Mouse (Mus musculus): ENCODE measurements at regions not wholly inside any gene's neighbourhood (a gene's known extent, or its start where the extent isn't known, plus 50 kb on each side); places are given as distances from the start of the nearest gene placed in this dataset.

DNA sequence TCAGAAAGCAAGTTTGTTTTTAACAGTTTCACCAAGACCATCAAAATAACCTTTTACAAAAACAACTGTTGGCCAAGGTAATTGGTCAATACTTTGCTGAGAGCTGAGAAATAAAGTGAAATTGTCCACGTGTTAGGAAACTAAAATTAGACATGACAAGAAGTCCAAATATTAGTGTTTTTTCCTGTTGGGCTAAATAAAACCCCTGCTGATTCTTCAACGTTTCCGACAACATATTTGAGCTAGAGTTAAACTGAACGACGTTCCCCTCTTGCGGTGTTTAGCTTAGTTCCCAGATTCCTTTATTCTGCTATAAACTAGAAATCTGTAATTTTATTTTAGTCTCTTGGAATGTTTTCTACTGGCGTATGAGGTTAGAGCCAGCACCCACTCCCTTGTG lies 183.3 kb downstream of the Plk2 start:
- DNase-seq (ENCODE audit: extremely low spot score in 1 of 2, low spot score in 1 of 2), result no peak

DNA sequence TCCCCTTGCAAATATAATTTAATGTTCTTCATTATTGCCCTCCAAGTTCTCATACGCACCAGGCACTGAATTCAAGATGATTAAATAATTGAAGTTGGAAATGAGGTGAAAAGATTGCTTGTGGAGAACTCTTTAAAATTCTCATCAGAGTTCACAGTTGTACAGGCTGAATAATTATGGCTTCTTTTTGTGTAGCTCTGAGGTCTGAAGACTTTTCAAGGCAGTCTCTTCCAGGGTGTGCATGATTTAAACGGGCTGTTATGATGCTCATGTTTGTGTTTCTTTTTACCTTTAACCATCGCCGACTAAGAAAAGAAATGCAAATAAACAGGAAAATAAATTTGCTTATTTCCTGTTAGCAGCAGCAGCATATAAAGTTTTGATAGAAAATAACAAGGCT lies 185.3 kb downstream of the Plk2 start:
- DNase-seq (ENCODE audit: extremely low spot score in 1 of 2, low spot score in 1 of 2), result no peak

- no peak for DNase-seq (ENCODE audit: extremely low spot score in 1 of 2, low spot score in 1 of 2)
These were observed 185.7 kb downstream of the Plk2 start for GRCm38 (mm10) chr13:110580570-110580969.

GRCm38 (mm10) chr13:110584765-110585164 lies 189.9 kb downstream of the Plk2 start:
- DNase-seq (ENCODE audit: extremely low spot score in 1 of 2, low spot score in 1 of 2), result no peak

GRCm38 (mm10) chr13:110594630-110595029 lies 199.8 kb downstream of the Plk2 start:
- no peak for DNase-seq (ENCODE audit: extremely low spot score in 1 of 2, low spot score in 1 of 2)

DNA sequence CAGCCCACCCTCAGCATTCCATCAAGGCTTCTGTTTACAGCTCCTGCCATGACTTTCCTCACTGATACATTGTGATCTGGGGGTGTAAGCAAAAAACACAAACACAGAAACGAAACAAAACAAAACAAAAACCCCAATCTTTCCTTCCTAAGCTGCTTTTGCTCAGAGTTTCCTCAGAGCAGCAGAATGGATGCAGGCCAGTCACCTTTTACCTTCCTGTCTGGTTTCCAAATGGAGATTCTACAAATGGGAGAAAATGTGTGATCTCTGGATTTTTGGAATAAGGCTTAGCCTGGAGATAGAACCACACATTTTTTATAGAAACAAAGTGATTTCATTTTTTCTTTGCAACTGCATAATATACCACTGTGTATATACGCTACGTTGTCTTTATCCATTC lies 204.8 kb downstream of the Plk2 start:
- DNase-seq (ENCODE audit: extremely low spot score in 1 of 2, low spot score in 1 of 2), result no peak

DNA sequence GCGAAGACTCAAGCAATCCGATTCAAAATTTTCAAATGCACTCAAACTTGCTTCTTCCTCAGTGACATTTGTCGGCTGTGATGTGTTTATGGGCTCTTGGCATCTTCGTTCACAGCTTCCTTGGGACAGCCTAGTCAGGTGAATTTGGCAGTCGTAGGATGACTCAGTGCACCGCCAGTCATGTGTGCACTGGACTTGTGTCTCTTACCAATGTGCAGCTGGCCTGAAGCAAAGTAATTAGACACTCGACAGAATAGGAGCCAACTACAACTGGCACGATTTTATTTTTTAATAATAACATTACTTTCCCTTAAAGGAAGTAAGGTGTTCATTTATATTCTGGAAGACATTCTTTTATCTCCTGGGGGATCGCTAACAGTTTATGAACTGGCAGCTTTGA lies 205.5 kb downstream of the Plk2 start:
- no peak for DNase-seq (ENCODE audit: extremely low spot score in 1 of 2, low spot score in 1 of 2)

- no peak for DNase-seq (ENCODE audit: extremely low spot score in 1 of 2, low spot score in 1 of 2)
These were observed 206.5 kb downstream of the Plk2 start for GRCm38 (mm10) chr13:110601352-110601751.

DNA sequence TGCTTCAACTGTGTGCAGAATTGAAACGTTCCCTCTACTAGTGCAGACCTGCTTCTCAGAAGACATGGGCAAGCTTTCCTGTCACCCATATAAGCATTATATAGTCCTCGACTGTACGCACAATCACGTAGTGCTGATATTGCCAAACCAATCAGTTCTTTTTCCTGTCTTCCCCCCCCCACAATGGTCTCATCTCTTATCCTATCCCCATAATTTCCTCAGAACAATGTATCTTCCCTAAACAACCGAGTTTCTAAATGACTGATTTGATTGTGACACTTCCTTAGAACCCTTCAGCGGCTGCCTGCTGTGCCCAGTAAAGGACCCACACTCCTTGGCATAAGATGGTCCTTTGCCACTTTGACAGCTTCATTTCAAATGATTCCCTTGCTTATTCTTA lies 207.0 kb downstream of the Plk2 start:
- DNase-seq (ENCODE audit: extremely low spot score in 1 of 2, low spot score in 1 of 2), result no peak

DNA sequence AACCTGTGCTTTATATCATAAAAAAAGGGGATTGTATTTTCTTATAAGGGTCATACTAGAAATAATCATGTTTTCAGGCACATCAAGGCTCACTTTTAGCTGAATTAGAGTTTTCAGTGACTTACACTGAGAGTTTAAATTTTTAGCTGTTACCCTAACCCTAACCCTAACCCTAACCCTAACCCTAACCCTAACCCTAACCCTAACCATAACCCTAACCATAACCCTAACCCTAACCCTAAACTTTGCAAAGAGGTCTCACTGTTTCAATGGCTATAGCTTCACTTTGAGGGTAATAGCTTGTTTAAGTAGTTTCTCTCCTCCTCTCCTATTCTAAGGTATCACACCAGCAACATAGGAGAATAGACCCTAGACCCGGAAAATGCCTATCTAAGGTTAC lies 208.0 kb downstream of the Plk2 start:
- DNase-seq (ENCODE audit: extremely low spot score in 1 of 2, low spot score in 1 of 2), result no peak

- DNase-seq (ENCODE audit: extremely low spot score in 1 of 2, low spot score in 1 of 2), result peak; percentile 25 to 33
These were observed 224.2 kb downstream of the Plk2 start for GRCm38 (mm10) chr13:110619010-110619409.

- DNase-seq (ENCODE audit: extremely low spot score in 1 of 2, low spot score in 1 of 2), result no peak
These were observed 232.3 kb downstream of the Plk2 start for GRCm38 (mm10) chr13:110627136-110627535.

DNA sequence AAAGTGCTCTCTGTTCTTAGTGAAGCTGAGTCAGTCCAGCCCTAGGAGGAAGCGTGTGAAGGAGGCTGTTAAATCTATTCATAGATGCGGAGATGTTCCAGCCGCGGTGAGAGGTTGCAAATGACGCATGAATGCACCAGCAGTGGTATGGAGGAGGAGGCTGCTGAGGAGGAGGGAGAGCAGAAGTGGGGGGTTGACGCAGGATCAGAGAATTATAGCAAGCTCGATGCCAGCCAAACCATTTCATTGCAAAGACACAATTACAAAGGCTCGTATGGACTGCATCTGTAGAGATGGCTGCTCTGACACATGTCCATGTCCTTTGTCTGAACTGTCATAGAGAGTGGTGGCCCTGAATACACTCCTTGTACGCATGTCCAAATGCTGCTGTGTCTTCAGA lies 232.9 kb downstream of the Plk2 start:
- DNase-seq (ENCODE audit: extremely low spot score in 1 of 2, low spot score in 1 of 2), result peak; percentile 28 to 40

- no peak for DNase-seq (ENCODE audit: extremely low spot score in 1 of 2, low spot score in 1 of 2)
These were observed 233.4 kb downstream of the Plk2 start for GRCm38 (mm10) chr13:110628201-110628600.

DNA sequence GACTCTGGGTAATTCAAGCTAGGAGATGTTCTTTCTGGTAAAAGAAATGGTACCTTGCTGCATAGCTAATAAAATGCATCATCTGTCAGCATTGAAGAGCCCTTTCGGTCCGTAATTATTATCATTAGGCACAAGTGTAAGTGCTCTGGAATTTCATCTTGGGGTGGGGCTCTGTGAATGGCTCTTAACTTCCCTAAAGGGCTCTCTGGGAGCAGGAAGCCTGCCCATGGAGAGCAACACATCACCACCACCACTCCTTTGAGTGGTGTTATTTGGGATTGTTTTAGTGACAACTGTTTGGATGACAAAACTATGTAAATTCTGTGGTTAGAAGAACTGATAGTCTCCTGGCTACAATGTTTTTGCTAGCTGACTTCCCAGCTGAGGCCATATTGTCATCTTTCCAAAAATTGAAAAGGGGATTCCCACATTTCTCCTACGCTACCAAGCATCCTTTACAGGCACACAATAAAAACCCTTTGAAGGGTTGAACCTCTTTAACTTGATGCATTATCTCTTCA lies 238.5 kb downstream of the Plk2 start:
- no peak for DNase-seq (ENCODE audit: extremely low spot score in 1 of 2, low spot score in 1 of 2)

GRCm38 (mm10) chr13:110633899-110634298 lies 239.1 kb downstream of the Plk2 start:
- no peak for DNase-seq (ENCODE audit: extremely low spot score in 1 of 2, low spot score in 1 of 2)

GRCm38 (mm10) chr13:110642792-110643191 lies 247.9 kb downstream of the Plk2 start:
- no peak for DNase-seq (ENCODE audit: extremely low spot score in 1 of 2, low spot score in 1 of 2)

DNA sequence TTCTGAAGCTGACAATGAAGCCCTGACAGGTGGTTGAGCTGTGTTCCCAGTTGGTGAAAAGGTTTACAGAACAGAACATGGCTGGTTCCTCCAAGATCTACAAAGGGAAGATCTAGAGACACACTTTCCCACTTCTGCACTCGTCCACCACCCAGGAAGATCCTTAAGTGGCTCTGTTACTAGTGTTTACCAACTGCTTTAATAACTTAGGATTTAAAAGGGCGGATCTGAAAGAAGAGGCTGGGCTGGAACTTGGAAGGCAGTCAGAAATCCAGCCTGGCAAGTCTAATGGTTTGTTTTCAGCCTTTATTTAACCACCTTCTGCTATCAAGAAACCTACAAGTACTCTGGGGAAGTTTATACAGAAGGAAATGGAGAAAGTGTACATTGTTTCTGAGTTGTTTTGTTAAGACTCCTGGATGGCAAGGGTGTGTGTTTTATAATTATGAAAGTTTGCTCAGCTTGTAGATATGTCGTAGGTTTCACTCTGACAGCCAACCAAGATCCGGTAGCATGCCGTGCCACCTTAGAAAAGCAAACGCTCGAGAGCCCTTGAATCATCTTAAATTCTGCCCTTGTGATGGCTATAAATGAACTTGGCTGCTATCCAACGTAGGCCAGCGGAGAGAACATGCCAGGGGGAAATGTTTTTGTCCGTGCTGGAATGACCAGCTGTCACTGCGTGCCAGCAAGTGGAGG lies 248.5 kb downstream of the Plk2 start:
- no peak for DNase-seq (ENCODE audit: extremely low spot score in 1 of 2, low spot score in 1 of 2)

DNA sequence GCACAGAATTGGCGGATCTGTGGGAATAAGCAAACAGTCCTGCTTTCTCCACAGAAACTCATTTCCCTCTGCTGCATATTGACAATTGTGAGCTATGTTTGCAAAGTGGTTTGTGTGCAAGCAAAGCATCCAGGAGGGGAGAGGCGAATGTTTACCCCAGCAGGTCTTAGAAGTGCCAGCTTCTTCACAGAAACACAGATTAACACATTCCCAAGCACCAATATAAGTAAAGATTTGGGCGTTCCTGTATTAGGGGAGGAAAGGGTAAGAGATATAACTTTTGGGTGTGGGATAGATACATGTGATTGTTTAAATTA lies 249.0 kb downstream of the Plk2 start:
- no peak for DNase-seq (ENCODE audit: extremely low spot score in 1 of 2, low spot score in 1 of 2)

DNA sequence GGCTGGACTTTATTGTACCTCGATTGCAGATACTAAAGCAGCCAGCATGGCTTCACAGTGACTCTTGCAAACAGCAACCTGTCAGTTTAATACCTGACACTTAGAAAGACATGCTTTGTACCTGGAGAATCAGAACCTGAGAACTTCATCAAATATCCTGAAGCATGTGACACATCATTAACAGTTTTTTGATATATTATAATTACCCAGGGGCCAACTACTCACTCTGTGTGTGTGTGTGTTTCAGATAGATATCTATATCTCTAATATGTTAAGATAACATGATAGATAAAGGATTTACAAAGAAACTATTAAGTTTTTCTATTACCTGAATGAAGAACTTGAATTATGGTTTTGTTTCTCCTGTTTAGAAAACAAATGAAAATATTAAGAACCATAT lies 254.5 kb downstream of the Plk2 start:
- DNase-seq (ENCODE audit: extremely low spot score in 1 of 2, low spot score in 1 of 2), result no peak

- DNase-seq (ENCODE audit: extremely low spot score in 1 of 2, low spot score in 1 of 2), result no peak
These were observed 255.1 kb downstream of the Plk2 start for GRCm38 (mm10) chr13:110649870-110650497.

- DNase-seq (ENCODE audit: extremely low spot score in 1 of 2, low spot score in 1 of 2), result no peak
These were observed 257.4 kb downstream of the Plk2 start for GRCm38 (mm10) chr13:110652201-110652600.

Measured in layer of hippocampus, postnatal 25 days (tissue).